Mouse (Mus musculus) lung, embryonic 14.5 days (tissue): Measurements from ENCODE around the gene Ctrb1. TPM values are rescaled to one million over a fixed set of nuclear protein-coding genes. Genes with fewer than 3 reads are reported as not detected.
"Not testable (repeated sequence)": the region's sequence is repeated elsewhere in the genome, so short reads cannot be mapped to it uniquely, and the experiment has no call there.

Source experiments
- ATAC-seq: fragments of 200-750 bp; cut with Nextera tagmentation; 2 replicates; pipeline ENCODE4 v1.8.0; 2017; ENCODE audit warnings: mild to moderate bottlenecking, moderate TSS enrichment, moderate library complexity; ENCODE audit not compliant: insufficient read depth
- DNase-seq: peaks from one replicate; pipeline ENCODE4 v3.0.0-alpha.2; 2015
- H3K27ac ChIP-seq: fragments of 300-500 bp; sonication (generic); 2 replicates; pipeline ENCODE4 v1.5.1; 2014; ENCODE audit warnings: low read depth, mild to moderate bottlenecking, moderate library complexity
- H3K27me3 ChIP-seq: fragments of 300-500 bp; sonication (generic); 2 replicates; pipeline ENCODE4 v1.6.1; 2014; ENCODE audit warnings: low read length, control low read depth; ENCODE audit not compliant: insufficient read depth
- H3K36me3 ChIP-seq: fragments of 300-500 bp; sonication (generic); 2 replicates; pipeline ENCODE4 v1.6.1; 2014; ENCODE audit warnings: control low read depth; ENCODE audit not compliant: insufficient read depth
- H3K4me1 ChIP-seq: fragments of 300-500 bp; sonication (generic); 2 replicates; pipeline ENCODE4 v1.6.1; 2014; ENCODE audit warnings: antibody characterized with exemption, control low read depth; ENCODE audit not compliant: insufficient read depth
- H3K4me2 ChIP-seq: fragments of 300-500 bp; sonication (generic); 2 replicates; pipeline ENCODE4 v1.6.1; 2014; ENCODE audit warnings: mild to moderate bottlenecking
- H3K4me3 ChIP-seq: fragments of 300-500 bp; sonication (generic); 2 replicates; pipeline ENCODE4 v1.5.1; 2014; ENCODE audit warnings: low read depth, low read length
- H3K9ac ChIP-seq: fragments of 300-500 bp; sonication (generic); 2 replicates; pipeline ENCODE4 v1.6.1; 2014
- H3K9me3 ChIP-seq: fragments of 300-500 bp; sonication (generic); 2 replicates; pipeline ENCODE4 v1.6.1; 2016; ENCODE audit warnings: low read depth, low read length, control low read depth
- CTCF ChIP-seq: IDR thresholded peaks from 2 replicates; pipeline ENCODE4 v1.5.1; 2016; ENCODE audit warnings: antibody characterized with exemption, low read depth
- WGBS: fragments of 180-500 bp; shearing (Covaris S2); extraction: QIAGEN DNeasy Blood & Tissue Kit; methylation state at CpG from one replicate; pipeline ENCODE4 v1.1.7; 2014; 5-methylcytosine and 5-hydroxymethylcytosine counted together
- polyA plus RNA-seq: library from polyadenylated mRNA; unstranded; fragments of >200 nt; fragmentation: Nextera tagmentation; extraction: Ambion mirVana; gene quantifications from 2 replicates; pipeline ENCODE4 v1.2.1, GENCODE M21; 2014

The Ctrb1 gene
- polyA plus RNA-seq, 1 experiment from 2014 or later, result not detected

DNA sequence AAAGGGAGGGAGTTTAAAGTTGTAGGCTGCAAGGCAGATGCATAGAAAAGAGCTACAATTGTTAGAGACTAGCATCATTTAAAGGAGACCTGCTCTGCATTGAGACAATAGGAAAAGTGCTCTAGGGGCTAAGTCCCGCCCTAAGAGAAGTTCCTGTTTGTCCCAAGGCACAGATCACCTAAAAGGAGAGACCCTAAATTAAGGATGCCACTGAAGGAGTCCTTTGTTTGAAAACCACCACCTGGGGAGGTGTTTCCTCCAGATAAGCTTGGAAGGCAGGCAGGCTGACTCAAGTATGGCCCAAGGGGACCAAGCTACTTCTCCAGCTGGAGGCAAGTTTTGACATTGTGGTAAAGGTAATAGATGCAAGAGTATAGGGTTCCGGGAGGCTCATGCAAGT lies 42.0 kb downstream of the Ctrb1 start:
- no peak overlapping the region for H3K4me3 ChIP-seq
- H3K9me3 ChIP-seq, result no peaks in the 10 kb centered on the region
- H3K27me3 ChIP-seq, result no peaks in the 10 kb centered on the region
- no peak overlapping the region for H3K4me2 ChIP-seq
- no peaks in the 10 kb centered on the region for H3K36me3 ChIP-seq
- H3K27ac ChIP-seq, result no peak overlapping the region
- WGBS, result 64% methylated on average over 2 of the region's 2 CpGs
- ATAC-seq (no peak), DNase-seq (no peak)
- no peak for TF ChIP-seq CTCF
- no peaks in the 10 kb centered on the region for H3K4me1 ChIP-seq
- H3K9ac ChIP-seq, result no peak overlapping the region

- ATAC-seq, result no peak
- 0 out of 2 replicates have a peak, but pooled peaks cover 5% of the 10 kb centered on the region for H3K4me1 ChIP-seq
- TF ChIP-seq CTCF, result no peak
- H3K27ac ChIP-seq, result no peak overlapping the region
- no peak overlapping the region for H3K4me2 ChIP-seq
- no peaks in the 10 kb centered on the region for H3K27me3 ChIP-seq
- H3K9me3 ChIP-seq, result no peaks in the 10 kb centered on the region
- no peak for DNase-seq
- H3K9ac ChIP-seq, result no peak overlapping the region
- whole genome bisulfite sequencing, result 95% methylated on average over 8 of the region's 8 CpGs
- H3K4me3 ChIP-seq, result no peak overlapping the region
- H3K36me3 ChIP-seq, result no peaks in the 10 kb centered on the region
Measured at GRCm38 (mm10) chr8:111645715-111646114, 45.1 kb downstream of the Ctrb1 start.

GRCm38 (mm10) chr8:111644286-111645051 lies 46.3 kb downstream of the Ctrb1 start:
- H3K4me1 ChIP-seq, H3K9me3 ChIP-seq, H3K27me3 ChIP-seq, ATAC-seq, H3K36me3 ChIP-seq: not testable (repeated sequence)
- Histone ChIP-seq H3K9ac (peak overlapping the region; percentile 93; the same call in 1 of the 2 replicates), H3K4me3 (peak overlapping the region; percentile 85), H3K4me2 (peak overlapping the region; percentile 76), H3K27ac (peak overlapping the region; percentile 65)
- peak; percentile 51 for DNase-seq
- 51% methylated on average over 12 of the region's 12 CpGs for WGBS

DNA sequence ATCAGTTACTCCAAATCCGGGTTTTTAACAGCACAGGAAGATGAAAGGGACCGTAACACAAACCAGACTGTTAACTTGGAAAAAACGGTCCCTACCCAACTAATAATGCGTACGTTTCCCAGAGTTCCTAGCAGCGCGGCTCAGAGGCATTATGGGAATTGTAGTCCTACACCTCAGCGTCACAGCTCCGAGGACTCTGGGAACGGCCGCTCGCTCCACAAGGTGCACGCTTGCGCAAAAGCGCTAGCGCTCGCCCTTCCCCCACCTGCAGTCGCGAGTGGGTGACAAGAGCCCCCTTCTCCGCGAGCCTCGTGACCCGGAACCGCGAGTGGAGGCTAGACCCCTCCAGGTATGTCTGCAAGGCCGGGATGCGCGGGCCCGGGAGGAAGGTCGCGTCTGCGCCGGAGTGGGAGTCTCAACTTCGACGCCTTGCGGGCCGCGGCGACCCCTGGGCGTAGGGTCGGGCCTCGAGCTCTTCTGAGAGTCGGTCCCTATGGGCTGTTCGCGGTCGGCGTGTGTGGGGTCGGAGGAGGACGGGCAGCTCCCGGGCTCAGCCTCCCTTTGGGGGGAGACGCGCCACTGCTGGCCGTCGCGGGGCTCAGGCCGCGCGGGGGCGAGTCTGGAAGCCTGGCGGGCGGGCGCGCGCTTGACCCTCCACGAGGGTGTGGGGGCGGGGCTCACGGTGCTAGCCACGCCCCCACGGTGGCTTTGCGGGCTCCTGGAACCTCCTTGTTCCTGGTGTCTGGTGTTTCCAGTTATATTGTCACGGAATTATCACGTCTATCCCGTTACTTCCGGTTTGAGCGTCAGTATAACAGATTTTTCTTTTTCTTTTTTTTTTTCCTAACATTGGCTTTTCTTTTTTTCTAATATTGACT lies 47.3 kb downstream of the Ctrb1 start, which contains the start of gene Zfp1:
TSS of gene Zfp1 (plus strand) at position 138 of the 878 bp plus-strand sequence.
- TF ChIP-seq CTCF, result no peak
- peak within 1 kb of the TSS; percentile 85 for H3K4me3 ChIP-seq
- WGBS, result under 1% methylated on average over 74 of the region's 75 CpGs
- DNase-seq (peak; percentile 98), ATAC-seq (peak; percentile 98)
- H3K9ac ChIP-seq, result peak within 1 kb of the TSS; percentile 93
- no peaks in the 10 kb centered on the region for H3K9me3 ChIP-seq
- H3K27me3 ChIP-seq, result no peaks in the 10 kb centered on the region
- 0 out of 2 replicates have a peak, but pooled peaks cover 5% of the 10 kb centered on the region for H3K4me1 ChIP-seq
- peak within 1 kb of the TSS; percentile 96 for H3K27ac ChIP-seq
- H3K4me2 ChIP-seq, result peak within 1 kb of the TSS; percentile 76
- no peaks in the 10 kb centered on the region for H3K36me3 ChIP-seq

DNA sequence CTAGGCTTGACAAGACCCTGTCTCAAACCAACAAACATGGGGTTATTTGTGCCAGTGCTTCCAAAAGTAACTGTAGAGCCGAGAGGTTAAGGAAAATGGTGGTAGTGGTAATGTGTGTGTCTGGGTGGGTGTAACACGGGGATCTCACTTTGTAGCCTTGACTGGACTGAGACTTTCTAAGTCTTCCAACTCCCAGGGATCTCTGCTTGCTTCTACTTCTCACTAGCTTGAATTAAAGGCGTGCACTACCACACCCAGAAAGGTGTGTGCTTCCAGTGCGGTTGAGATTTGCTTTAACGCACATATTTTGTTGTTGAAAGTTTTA lies 47.9 kb downstream of the Ctrb1 start:
- Histone ChIP-seq H3K9ac (peak overlapping the region; percentile 93), H3K27me3 (no peaks in the 10 kb centered on the region), H3K9me3 (no peaks in the 10 kb centered on the region), H3K4me3 (peak overlapping the region; percentile 85), H3K36me3 (no peaks in the 10 kb centered on the region), H3K4me2 (peak overlapping the region; percentile 76), H3K27ac (peak overlapping the region; percentile 96), H3K4me1 (0 out of 2 replicates have a peak, but pooled peaks cover 5% of the 10 kb centered on the region)
- DNase-seq (peak; percentile 15), ATAC-seq (0 out of 2 replicates have a peak, but pooled peaks have one; percentile 19)
- no peak for TF ChIP-seq CTCF
- WGBS, result 11% methylated on average over 5 of the region's 5 CpGs

DNA sequence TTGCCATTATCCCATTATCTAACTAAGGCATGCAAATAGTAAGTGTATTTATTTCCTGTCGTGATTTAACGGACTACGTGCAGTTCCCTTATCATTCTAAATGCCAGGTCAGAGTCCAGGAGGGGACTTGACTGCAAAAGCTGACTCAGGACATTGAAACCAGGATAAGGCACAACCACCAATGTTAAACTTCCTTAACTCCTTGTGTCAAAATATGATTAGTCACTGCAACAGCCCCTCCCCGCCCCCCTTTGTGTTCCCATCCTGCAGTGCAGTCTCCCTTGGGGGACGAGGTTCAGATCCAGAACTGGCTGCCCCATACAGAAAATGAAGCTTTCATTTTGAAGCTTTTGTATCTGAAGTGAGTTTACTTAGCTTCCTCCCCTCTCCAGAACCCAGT lies 48.3 kb downstream of the Ctrb1 start:
- peak overlapping the region; percentile 85 for H3K4me3 ChIP-seq
- ATAC-seq (no peak), DNase-seq (no peak)
- H3K9ac ChIP-seq, result peak overlapping the region; percentile 93
- no peaks in the 10 kb centered on the region for H3K36me3 ChIP-seq
- no peaks in the 10 kb centered on the region for H3K9me3 ChIP-seq
- 34% methylated on average over 5 of the region's 5 CpGs for WGBS
- no peak for TF ChIP-seq CTCF
- peak overlapping the region; percentile 96 for H3K27ac ChIP-seq
- H3K4me2 ChIP-seq, result peak overlapping the region; percentile 76
- H3K27me3 ChIP-seq, result no peaks in the 10 kb centered on the region
- 0 out of 2 replicates have a peak, but pooled peaks cover 5% of the 10 kb centered on the region for H3K4me1 ChIP-seq

DNA sequence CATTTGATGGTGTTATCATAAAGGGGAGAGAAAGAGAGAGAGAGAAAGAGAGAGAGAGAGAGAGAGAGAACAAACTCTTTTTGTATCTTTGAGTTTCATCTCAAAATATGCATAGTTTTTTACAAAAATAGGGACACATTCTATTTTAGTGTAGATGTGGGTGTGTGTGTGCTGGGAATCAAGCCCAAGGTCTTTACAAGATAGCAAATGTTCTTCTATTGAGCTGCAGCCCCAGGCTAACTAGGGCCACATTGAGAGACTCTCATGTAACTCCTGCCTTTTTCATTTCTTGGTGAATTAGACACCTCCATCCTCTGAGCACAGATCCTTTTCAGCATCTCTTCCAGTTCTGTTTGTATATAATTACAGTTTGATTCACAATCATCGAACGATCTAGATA lies 49.7 kb downstream of the Ctrb1 start:
- no peaks in the 10 kb centered on the region for H3K27me3 ChIP-seq
- H3K4me2 ChIP-seq, result no peak overlapping the region
- H3K4me1 ChIP-seq, result 0 out of 2 replicates have a peak, but pooled peaks cover 5% of the 10 kb centered on the region
- no peaks in the 10 kb centered on the region for H3K9me3 ChIP-seq
- TF ChIP-seq CTCF, result no peak
- no peak overlapping the region for H3K4me3 ChIP-seq
- ATAC-seq, result no peak
- DNase-seq, result no peak
- no peak overlapping the region for H3K27ac ChIP-seq
- H3K9ac ChIP-seq, result no peak overlapping the region
- no peaks in the 10 kb centered on the region for H3K36me3 ChIP-seq
- 88% methylated on average over 2 of the region's 2 CpGs for whole genome bisulfite sequencing
